Mouse (Mus musculus) CH12.LX (cell line): Measurements from ENCODE around the gene Mctp1.

Source experiments
- CHD1 ChIP-seq: IDR thresholded peaks from 2 replicates; pipeline ENCODE4 v1.6.1; 2012; ENCODE audit warnings: low read depth, low read length, improper control_type of control experiment, inconsistent platforms
- CTCF ChIP-seq, 2 experiments: IDR thresholded peaks in 1 of 2; conservative IDR thresholded peaks in 1 of 2; 2 replicates each; pipeline ENCODE4 v1.5.1; 2011 to 2012; ENCODE audit warnings: low read depth in 2 of 2, low read length in 2 of 2, improper control_type of control experiment in 1 of 2, inconsistent platforms in 1 of 2, mild to moderate bottlenecking in 1 of 2, moderate library complexity in 1 of 2
- EP300 ChIP-seq: IDR thresholded peaks from 2 replicates; pipeline ENCODE4 v1.6.1; 2011; ENCODE audit warnings: low read length, improper control_type of control experiment
- HCFC1 ChIP-seq: IDR thresholded peaks from 2 replicates; pipeline ENCODE4 v1.6.1; 2012; ENCODE audit warnings: low read depth, mild to moderate bottlenecking, inconsistent platforms, low read length, improper control_type of control experiment
- JUND ChIP-seq: conservative IDR thresholded peaks from 2 replicates; pipeline ENCODE4 v1.6.1; 2011; ENCODE audit warnings: low read depth, low read length, improper control_type of control experiment
- MEF2A ChIP-seq: IDR thresholded peaks from 2 replicates; pipeline ENCODE4 v1.6.1; 2014; ENCODE audit warnings: low read depth, mild to moderate bottlenecking, inconsistent platforms, low read length, improper control_type of control experiment, borderline replicate concordance
- NRF1 ChIP-seq: IDR thresholded peaks from 2 replicates; pipeline ENCODE4 v1.6.1; 2014; ENCODE audit warnings: low read depth, mild to moderate bottlenecking, inconsistent platforms, low read length, improper control_type of control experiment, moderate library complexity
- POLR2A ChIP-seq: IDR thresholded peaks from 2 replicates; pipeline ENCODE4 v1.6.1; 2011; ENCODE audit warnings: low read depth, mild to moderate bottlenecking, improper control_type of control experiment, low read length
- POLR2AphosphoS2 ChIP-seq: IDR thresholded peaks from 2 replicates; pipeline ENCODE4 v1.6.1; 2011; ENCODE audit warnings: low read depth, low read length, improper control_type of control experiment
- SMC3 ChIP-seq: IDR thresholded peaks from 2 replicates; pipeline ENCODE4 v1.6.1; 2011; ENCODE audit warnings: low read depth, low read length, improper control_type of control experiment
- TCF12 ChIP-seq: IDR thresholded peaks from 2 replicates; pipeline ENCODE4 v1.6.1; 2014; ENCODE audit warnings: low read depth, mild to moderate bottlenecking, inconsistent platforms, low read length, improper control_type of control experiment
- UBTF ChIP-seq: IDR thresholded peaks from 2 replicates; pipeline ENCODE4 v1.6.1; 2012; ENCODE audit warnings: low read depth, mild to moderate bottlenecking, inconsistent platforms, low read length, improper control_type of control experiment, moderate library complexity
- ZMIZ1 ChIP-seq: IDR thresholded peaks from 2 replicates; pipeline ENCODE4 v1.6.1; 2012; ENCODE audit warnings: low read depth, mild to moderate bottlenecking, inconsistent platforms, low read length, improper control_type of control experiment

- TF ChIP-seq EP300 (no peak), NRF1 (no peak), SMC3 (no peak; the same call in 1 of the 2 replicates), CTCF (conservative IDR thresholded peaks at IDR 0.05 in 1 of 2, IDR thresholded peaks at IDR 0.05 in 1 of 2; ENCODE audit: low read depth in 2 of 2, low read length in 2 of 2) (peak in 1 of 2 experiments; percentile 24; a peak in 1 of 4 replicates), TCF12 (no peak), ZMIZ1 (no peak), POLR2A (no peak), HCFC1 (no peak), MEF2A (no peak), JUND (no peak), UBTF (no peak), POLR2AphosphoS2 (no peak), CHD1 (no peak)
Measured at GRCm38 (mm10) chr13:76433438-76433837, 49.1 kb downstream of the Mctp1 start.
